Mouse (Mus musculus) megakaryocyte, embryonic 14.5 days (primary cell): Measurements from ENCODE around the gene Baiap2.

Experiments used
- FLI1 ChIP-seq: IDR thresholded peaks from 2 replicates; pipeline ENCODE4 v1.6.1; 2012; ENCODE audit warnings: low read length, inconsistent platforms, mixed read lengths
- GATA1 ChIP-seq: IDR thresholded peaks from 3 replicates; pipeline ENCODE4 v1.6.1; 2012; ENCODE audit warnings: mixed read lengths, low read length, inconsistent platforms, borderline replicate concordance

GRCm38 (mm10) chr11:119894634-119895033, 47.9 kb upstream of the Baiap2 start:
- TF ChIP-seq GATA1: no peak
- TF ChIP-seq FLI1: no peak
